Mouse (Mus musculus) neutrophil, adult 65 days (primary cell): ENCODE results near the gene Cep44. TPM values are rescaled to one million over a fixed set of nuclear protein-coding genes. Genes with fewer than 3 reads are reported as not detected.

Experiments
- total RNA-seq: library from RNA; stranded (reverse); gene quantifications from 2 replicates; pipeline ENCODE4 v1.2.4, GENCODE M21; 2023

The Cep44 gene
- total RNA-seq, result 17.6 and 20.3 TPM in 2 replicates

DNA sequence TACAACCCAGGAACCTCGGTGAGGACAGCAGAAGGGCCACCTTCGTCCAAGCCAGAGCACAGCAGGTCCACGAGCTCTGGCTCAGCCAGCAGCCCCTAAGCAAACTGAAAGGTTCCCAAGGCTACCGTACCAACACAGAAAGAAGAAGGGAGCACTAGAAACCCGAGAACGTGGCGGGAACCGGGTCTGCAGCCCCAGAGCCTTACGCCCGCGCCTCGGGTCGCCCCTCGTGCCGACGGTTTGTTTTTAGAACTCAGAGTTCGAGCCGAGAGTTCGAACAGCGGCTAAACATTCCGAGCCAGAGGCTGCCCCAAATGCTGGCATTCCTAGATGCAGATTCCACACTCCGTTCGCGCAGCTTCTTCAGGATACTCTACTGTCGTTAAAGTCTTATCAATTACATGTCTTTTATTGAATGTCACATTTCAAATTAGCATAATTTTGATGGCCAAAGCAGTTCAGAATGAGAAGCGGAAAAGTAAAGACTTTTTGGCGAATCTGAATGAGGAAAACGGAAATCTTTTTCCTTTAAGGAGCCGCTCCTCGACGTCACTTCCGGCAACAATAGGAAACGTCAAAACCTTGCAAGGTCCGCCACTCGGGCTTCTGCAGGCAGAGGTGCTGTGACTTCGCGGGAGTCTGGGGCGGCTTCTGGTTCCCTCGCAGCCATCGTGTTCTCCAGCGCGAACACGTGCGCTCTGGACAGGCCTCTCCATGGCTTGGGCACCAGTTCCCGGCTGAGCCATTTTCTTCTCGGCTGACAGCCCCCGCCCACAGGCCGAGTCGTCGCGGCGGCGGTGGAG is at the start of gene Cep44, which contains the start of gene Fbxo8:
TSS of gene Cep44 (minus strand) at position 490 of the 803 bp plus-strand sequence.
TSS of gene Fbxo8 (plus strand) at position 533 of the 803 bp plus-strand sequence.

Other genes with a start within 250 kb of the Cep44 start
- 26.9 and 29.3 TPM in 2 replicates for gene Fbxo8, start within 50 bp of the Cep44 start, total RNA-seq